Mouse (Mus musculus) ES-Bruce4 (cell line): ENCODE measurements around the gene Ntn5.

Source experiments
- CTCF ChIP-seq: IDR thresholded peaks from one replicate; pipeline ENCODE4 v1.8.1; 2011; ENCODE audit warnings: low read depth, low read length
- EP300 ChIP-seq: IDR thresholded peaks from 2 replicates; pipeline ENCODE4 v1.6.1; 2011; ENCODE audit warnings: low read depth, low read length; ENCODE audit not compliant: insufficient read depth
- POLR2A ChIP-seq: IDR thresholded peaks from one replicate; pipeline ENCODE4 v1.8.1; 2011; ENCODE audit warnings: low read length; ENCODE audit not compliant: insufficient read depth

DNA sequence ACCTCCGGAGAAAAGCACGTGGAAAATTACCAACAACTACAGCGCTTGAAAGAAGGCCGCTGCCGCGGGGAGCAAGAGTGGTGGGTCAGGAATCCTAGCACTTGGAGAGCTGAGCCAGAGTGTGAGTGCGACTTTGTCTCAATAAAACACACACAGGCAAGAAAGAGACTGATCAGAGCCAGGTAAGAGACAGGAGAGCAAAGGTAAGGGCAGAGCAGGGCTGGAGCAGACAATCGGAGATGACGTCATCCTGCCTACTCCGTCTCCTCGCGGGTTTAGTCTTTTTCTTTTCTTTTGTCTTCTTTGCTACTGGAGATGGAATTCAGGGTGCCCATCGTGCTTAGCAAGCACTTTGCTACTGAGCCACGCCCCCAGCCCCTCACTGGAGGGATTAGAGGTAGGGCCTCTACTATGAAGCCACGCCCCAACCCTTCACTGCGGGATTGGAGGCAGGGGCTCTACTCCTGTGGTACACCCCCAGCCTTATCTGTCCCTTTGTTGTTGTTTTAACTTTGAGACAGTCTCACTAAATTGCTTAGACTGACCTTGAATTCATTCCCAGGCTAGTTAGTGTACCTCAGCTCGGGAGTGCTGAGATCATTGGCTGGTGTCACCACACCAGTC, 29.3 kb upstream of the Ntn5 start:
- TF ChIP-seq CTCF: no peak
- TF ChIP-seq POLR2A: no peak
- TF ChIP-seq EP300: no peak
